Mouse (Mus musculus) ES-Bruce4 (cell line): Measurements from ENCODE around the gene Zfr2.

Experiments
- CTCF ChIP-seq: IDR thresholded peaks from one replicate; pipeline ENCODE4 v1.8.1; 2011; ENCODE audit warnings: low read depth, low read length
- EP300 ChIP-seq: IDR thresholded peaks from 2 replicates; pipeline ENCODE4 v1.6.1; 2011; ENCODE audit warnings: low read depth, low read length; ENCODE audit not compliant: insufficient read depth
- POLR2A ChIP-seq: IDR thresholded peaks from one replicate; pipeline ENCODE4 v1.8.1; 2011; ENCODE audit warnings: low read length; ENCODE audit not compliant: insufficient read depth

- TF ChIP-seq CTCF (no peak), EP300 (no peak), POLR2A (no peak)
Observed at GRCm38 (mm10) chr10:81294442-81294841, 61.5 kb downstream of the Zfr2 start.
